Mouse (Mus musculus): ENCODE measurements at regions not wholly inside any gene's neighbourhood (a gene's known extent, or its start where the extent isn't known, plus 50 kb on each side); places are given as distances from the start of the nearest gene placed in this dataset.

- DNase-seq = no peak
These were observed 158.8 kb upstream of the Phyhipl start for GRCm38 (mm10) chr10:70814354-70815131.

GRCm38 (mm10) chr10:70809411-70809810 lies 153.6 kb upstream of the Phyhipl start:
- no peak for DNase-seq

GRCm38 (mm10) chr10:70806786-70807385 lies 151.1 kb upstream of the Phyhipl start:
- DNase-seq = peak; percentile 56

- no peak for DNase-seq
These were observed 145.1 kb upstream of the Phyhipl start for GRCm38 (mm10) chr10:70800736-70801306.

- no peak for DNase-seq
These were observed 144.1 kb upstream of the Phyhipl start for GRCm38 (mm10) chr10:70799906-70800305.

GRCm38 (mm10) chr10:70799191-70799742 lies 143.5 kb upstream of the Phyhipl start:
- DNase-seq = no peak

GRCm38 (mm10) chr10:70788814-70789452 lies 133.2 kb upstream of the Phyhipl start:
- peak; percentile 43 for DNase-seq

GRCm38 (mm10) chr10:70781036-70781435 lies 125.3 kb upstream of the Phyhipl start:
- DNase-seq = no peak

GRCm38 (mm10) chr10:70778596-70778995 lies 122.8 kb upstream of the Phyhipl start:
- no peak for DNase-seq

- no peak for DNase-seq
These were observed 118.8 kb upstream of the Phyhipl start for GRCm38 (mm10) chr10:70774571-70774970.

- DNase-seq = no peak
These were observed 118.4 kb upstream of the Phyhipl start for GRCm38 (mm10) chr10:70774159-70774558.

- DNase-seq = no peak
These were observed 111.7 kb upstream of the Phyhipl start for GRCm38 (mm10) chr10:70767461-70767860.

GRCm38 (mm10) chr10:70766869-70767268 lies 111.1 kb upstream of the Phyhipl start:
- no peak for DNase-seq

- peak; percentile 11 for DNase-seq
These were observed 110.7 kb upstream of the Phyhipl start for GRCm38 (mm10) chr10:70766450-70766849.

GRCm38 (mm10) chr10:70763206-70763605 lies 107.4 kb upstream of the Phyhipl start:
- DNase-seq = no peak

- DNase-seq = no peak
These were observed 103.9 kb upstream of the Phyhipl start for GRCm38 (mm10) chr10:70759686-70760085.

GRCm38 (mm10) chr10:70751771-70752170 lies 96.0 kb upstream of the Phyhipl start:
- DNase-seq = no peak

- DNase-seq = no peak
These were observed 94.8 kb upstream of the Phyhipl start for GRCm38 (mm10) chr10:70750356-70751145.

- DNase-seq = no peak
These were observed 90.8 kb upstream of the Phyhipl start for GRCm38 (mm10) chr10:70746612-70747011.

- no peak for DNase-seq
These were observed 86.1 kb upstream of the Phyhipl start for GRCm38 (mm10) chr10:70741909-70742308.

- no peak for DNase-seq
These were observed 84.3 kb upstream of the Phyhipl start for GRCm38 (mm10) chr10:70740095-70740494.

- no peak for DNase-seq
These were observed 83.7 kb upstream of the Phyhipl start for GRCm38 (mm10) chr10:70739348-70739966.

Measured in cerebellum, adult 9-11 months (tissue).